Mouse (Mus musculus) midbrain, embryonic 16.5 days (tissue): Measurements from ENCODE around the gene Sertad4. TPM values are rescaled to one million over a fixed set of nuclear protein-coding genes. Genes with fewer than 3 reads are reported as not detected.

Experiments
- ATAC-seq: fragments of 200-750 bp; cut with Nextera tagmentation; 2 replicates; pipeline ENCODE4 v1.8.0; 2017; ENCODE audit warnings: moderate TSS enrichment
- H3K27ac ChIP-seq: fragments of 300-500 bp; sonication (generic); 2 replicates; pipeline ENCODE4 v1.5.1; 2014; ENCODE audit warnings: mild to moderate bottlenecking, low read length, mixed read lengths
- H3K27me3 ChIP-seq: fragments of 300-500 bp; sonication (generic); 2 replicates; pipeline ENCODE4 v1.6.1; 2014; ENCODE audit warnings: low read depth, low read length, mixed read lengths; ENCODE audit not compliant: control insufficient read depth, insufficient read depth
- H3K36me3 ChIP-seq: fragments of 300-500 bp; sonication (generic); 2 replicates; pipeline ENCODE4 v1.6.1; 2014; ENCODE audit warnings: mild to moderate bottlenecking, low read length, moderate library complexity, mixed read lengths; ENCODE audit not compliant: control insufficient read depth, insufficient read depth
- H3K4me1 ChIP-seq: fragments of 300-500 bp; sonication (generic); 2 replicates; pipeline ENCODE4 v1.6.1; 2014; ENCODE audit warnings: mild to moderate bottlenecking, low read length, mixed read lengths; ENCODE audit not compliant: control insufficient read depth, insufficient read depth
- H3K4me2 ChIP-seq: fragments of 300-500 bp; sonication (generic); 2 replicates; pipeline ENCODE4 v1.6.1; 2014; ENCODE audit warnings: mild to moderate bottlenecking, low read length, mixed read lengths
- H3K4me3 ChIP-seq: fragments of 300-500 bp; sonication (generic); 2 replicates; pipeline ENCODE4 v1.5.1; 2014; ENCODE audit warnings: low read depth, mild to moderate bottlenecking, low read length, moderate library complexity, mixed read lengths
- H3K9ac ChIP-seq: fragments of 300-500 bp; sonication (generic); 2 replicates; pipeline ENCODE4 v1.6.1; 2014; ENCODE audit warnings: low read depth, low read length, mixed read lengths
- H3K9me3 ChIP-seq: fragments of 300-500 bp; sonication (generic); replicated peaks from 2 replicates; pipeline ENCODE4 v1.6.1; 2014; ENCODE audit warnings: mild to moderate bottlenecking, low read length, mixed read lengths; ENCODE audit not compliant: control insufficient read depth, poor library complexity, severe bottlenecking
- WGBS: fragments of 180-500 bp; shearing (Covaris S2); extraction: QIAGEN DNeasy Blood & Tissue Kit; methylation state at CpG from one replicate; pipeline ENCODE4 v1.1.7; 2014; 5-methylcytosine and 5-hydroxymethylcytosine counted together
- polyA plus RNA-seq: library from polyadenylated mRNA; unstranded; fragments of >200 nt; fragmentation: Nextera tagmentation; extraction: Ambion mirVana; gene quantifications from 2 replicates; pipeline ENCODE4 v1.2.1, GENCODE M21; 2015

The Sertad4 gene
- polyA plus RNA-seq, 1 experiment from 2014 or later: 26.3 TPM

DNA sequence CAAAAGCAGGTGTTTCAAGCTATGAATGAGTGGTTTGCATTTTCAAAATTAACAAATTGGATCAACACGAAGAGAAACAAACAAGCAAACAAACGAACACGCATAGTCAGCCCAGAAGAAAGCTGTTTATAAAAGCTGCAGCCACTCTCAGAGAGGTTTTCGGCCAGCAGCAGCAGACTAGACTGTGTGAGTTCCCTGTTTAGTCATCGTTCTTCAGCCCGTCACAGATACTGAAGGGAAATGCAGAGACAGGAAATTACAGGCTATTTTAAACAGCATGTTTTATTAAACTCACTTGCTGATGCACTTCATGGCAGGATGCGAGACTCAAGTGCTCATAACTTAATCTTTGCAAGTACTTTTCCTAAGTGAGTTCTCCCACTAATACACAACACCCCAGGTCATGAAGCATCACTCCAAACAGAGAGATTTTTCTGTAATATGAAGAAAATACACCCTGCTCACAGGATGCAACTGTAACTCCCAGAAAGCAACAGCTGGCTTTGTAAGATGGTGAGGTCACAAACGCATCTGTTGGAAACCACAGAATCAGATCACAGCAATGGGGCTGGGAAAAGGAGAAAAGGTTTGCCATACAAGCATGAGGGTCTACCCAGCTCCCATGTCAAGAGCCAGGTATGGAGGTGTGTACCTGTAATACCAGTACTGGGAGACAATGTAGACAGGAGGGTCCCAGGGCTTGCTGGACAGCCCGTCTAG, 14.3 kb downstream of the Sertad4 start:
- Histone ChIP-seq H3K9me3 (no peaks in the 10 kb centered on the region), H3K27ac (no peak overlapping the region), H3K4me3 (no peak overlapping the region), H3K4me2 (no peak overlapping the region), H3K9ac (no peak overlapping the region), H3K27me3 (no peaks in the 10 kb centered on the region), H3K36me3 (peaks cover under 1% of the 10 kb centered on the region; the same call in 1 of the 2 replicates), H3K4me1 (no peaks in the 10 kb centered on the region)
- 85% methylated on average over 9 of the region's 9 CpGs for WGBS
- no peak for ATAC-seq

GRCm38 (mm10) chr1:192840655-192841054, 14.9 kb downstream of the Sertad4 start:
- H3K4me1 ChIP-seq: peaks cover 3% of the 10 kb centered on the region; the same call in 1 of the 2 replicates
- 85% methylated on average over 2 of the region's 2 CpGs for WGBS
- no peak for ATAC-seq

GRCm38 (mm10) chr1:192835211-192835681, 20.3 kb downstream of the Sertad4 start:
- H3K4me1 ChIP-seq: peaks cover 32% of the 10 kb centered on the region
- under 1% methylated on average over 18 of the region's 18 CpGs for WGBS
- H3K27me3 ChIP-seq: no peaks in the 10 kb centered on the region
- H3K36me3 ChIP-seq: no peaks in the 10 kb centered on the region
- no peaks in the 10 kb centered on the region for H3K9me3 ChIP-seq
- H3K4me3 ChIP-seq: peak overlapping the region; percentile 47
- H3K27ac ChIP-seq: peak overlapping the region; percentile 94
- peak overlapping the region; percentile 71 for H3K9ac ChIP-seq
- ATAC-seq: peak; percentile 72
- peak overlapping the region; percentile 77 for H3K4me2 ChIP-seq

More at GRCm38 (mm10) chr1:192840655-192841054, 14.9 kb downstream of the Sertad4 start:
- H3K9ac ChIP-seq: no peak overlapping the region
- H3K9me3 ChIP-seq: no peaks in the 10 kb centered on the region
- no peak overlapping the region for H3K4me3 ChIP-seq
- H3K27me3 ChIP-seq: no peaks in the 10 kb centered on the region
- H3K27ac ChIP-seq: no peak overlapping the region
- no peaks in the 10 kb centered on the region for H3K36me3 ChIP-seq
- H3K4me2 ChIP-seq: no peak overlapping the region

- Histone ChIP-seq H3K9me3 (no peaks in the 10 kb centered on the region), H3K36me3 (no peaks in the 10 kb centered on the region), H3K4me3 (peak overlapping the region; percentile 47), H3K27ac (peak overlapping the region; percentile 94), H3K27me3 (no peaks in the 10 kb centered on the region), H3K9ac (peak overlapping the region; percentile 71), H3K4me1 (peaks cover 32% of the 10 kb centered on the region), H3K4me2 (peak overlapping the region; percentile 77)
- under 1% methylated on average over 63 of the region's 63 CpGs for WGBS
- ATAC-seq: peak; percentile 88
These were observed 21.0 kb downstream of the Sertad4 start for GRCm38 (mm10) chr1:192834361-192835210.

GRCm38 (mm10) chr1:192833586-192833985, 22.0 kb downstream of the Sertad4 start:
- 16% methylated on average over 26 of the region's 26 CpGs for WGBS
- Histone ChIP-seq H3K36me3 (no peaks in the 10 kb centered on the region), H3K27me3 (no peaks in the 10 kb centered on the region), H3K9ac (no peak overlapping the region), H3K4me1 (peaks cover 32% of the 10 kb centered on the region), H3K27ac (0 out of 2 replicates have a peak overlapping the region, but pooled peaks have one; percentile 94), H3K4me3 (no peak overlapping the region), H3K4me2 (no peak overlapping the region), H3K9me3 (no peaks in the 10 kb centered on the region)
- ATAC-seq: no peak

GRCm38 (mm10) chr1:192833097-192833496, 22.5 kb downstream of the Sertad4 start:
- H3K36me3 ChIP-seq: no peaks in the 10 kb centered on the region
- no peak overlapping the region for H3K27ac ChIP-seq
- H3K4me3 ChIP-seq: no peak overlapping the region
- H3K9me3 ChIP-seq: no peaks in the 10 kb centered on the region
- H3K4me1 ChIP-seq: peaks cover 32% of the 10 kb centered on the region
- H3K9ac ChIP-seq: no peak overlapping the region
- ATAC-seq: no peak
- WGBS: 32% methylated on average over 4 of the region's 4 CpGs
- H3K4me2 ChIP-seq: no peak overlapping the region
- no peaks in the 10 kb centered on the region for H3K27me3 ChIP-seq

- Histone ChIP-seq H3K4me3 (no peak overlapping the region), H3K27me3 (no peaks in the 10 kb centered on the region), H3K4me2 (no peak overlapping the region), H3K4me1 (peaks cover 32% of the 10 kb centered on the region), H3K27ac (no peak overlapping the region), H3K9ac (no peak overlapping the region), H3K36me3 (no peaks in the 10 kb centered on the region), H3K9me3 (no peaks in the 10 kb centered on the region)
- WGBS: 45% methylated on average over 2 of the region's 2 CpGs
- ATAC-seq: no peak
These were observed 23.2 kb downstream of the Sertad4 start for GRCm38 (mm10) chr1:192832338-192832737.

DNA sequence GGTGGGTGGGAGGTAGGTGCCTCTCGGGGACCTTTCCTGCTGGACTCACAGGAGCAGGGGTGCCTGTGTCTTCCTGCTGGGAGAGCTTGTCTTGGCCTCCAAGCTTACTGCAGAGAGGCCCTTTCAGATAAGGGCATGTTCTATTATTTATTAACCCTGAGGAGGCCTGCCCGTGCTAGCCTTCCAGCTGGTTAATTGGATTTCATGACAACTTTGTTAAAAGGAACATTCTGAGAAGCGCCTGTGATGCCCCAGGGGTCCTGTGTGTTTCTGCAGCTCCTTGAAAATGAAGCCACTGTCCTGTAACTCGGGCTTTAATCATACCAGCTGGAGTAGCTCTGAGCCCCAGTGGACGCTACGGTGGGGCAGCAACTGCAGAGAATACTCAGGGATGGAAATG, 25.1 kb downstream of the Sertad4 start:
- H3K4me3 ChIP-seq: no peak overlapping the region
- H3K9me3 ChIP-seq: no peaks in the 10 kb centered on the region
- peaks cover 28% of the 10 kb centered on the region for H3K4me1 ChIP-seq
- H3K27ac ChIP-seq: peak overlapping the region; percentile 9
- no peaks in the 10 kb centered on the region for H3K36me3 ChIP-seq
- no peak overlapping the region for H3K9ac ChIP-seq
- no peaks in the 10 kb centered on the region for H3K27me3 ChIP-seq
- WGBS: 6% methylated on average over 6 of the region's 6 CpGs
- H3K4me2 ChIP-seq: no peak overlapping the region
- no peak for ATAC-seq

- no peak for ATAC-seq
- H3K36me3 ChIP-seq: no peaks in the 10 kb centered on the region
- H3K4me2 ChIP-seq: no peak overlapping the region
- no peaks in the 10 kb centered on the region for H3K9me3 ChIP-seq
- H3K27me3 ChIP-seq: no peaks in the 10 kb centered on the region
- peaks cover 17% of the 10 kb centered on the region for H3K4me1 ChIP-seq
- no peak overlapping the region for H3K4me3 ChIP-seq
- no peak overlapping the region for H3K27ac ChIP-seq
- WGBS: 24% methylated on average over 7 of the region's 7 CpGs
- H3K9ac ChIP-seq: no peak overlapping the region
These were observed 26.6 kb downstream of the Sertad4 start for GRCm38 (mm10) chr1:192828928-192829327.
